Mouse (Mus musculus) urinary bladder, adult 2 months (tissue): ENCODE results near the gene Gna14. TPM values are rescaled to one million over a fixed set of nuclear protein-coding genes. Genes with fewer than 3 reads are reported as not detected.

ENCODE experiments used
- DNase-seq: peaks from one replicate; pipeline ENCODE4 v3.0.0; 2022; ENCODE audit warnings: low spot score
- polyA plus RNA-seq: library from polyadenylated mRNA; depleted of rRNA; stranded (reverse); fragments of >200 nt; gene quantifications from 2 replicates; pipeline ENCODE4 v1.2.3, GENCODE M21; 2012; rRNA removed

The Gna14 gene
- 3.4 and 3.7 TPM in 2 replicates for polyA plus RNA-seq

GRCm38 (mm10) chr19:16435531-16436231 is at the start of gene Gna14:
Gna14 (plus strand) TSS chr19:16435762.
- peak; percentile 29 for DNase-seq

DNA sequence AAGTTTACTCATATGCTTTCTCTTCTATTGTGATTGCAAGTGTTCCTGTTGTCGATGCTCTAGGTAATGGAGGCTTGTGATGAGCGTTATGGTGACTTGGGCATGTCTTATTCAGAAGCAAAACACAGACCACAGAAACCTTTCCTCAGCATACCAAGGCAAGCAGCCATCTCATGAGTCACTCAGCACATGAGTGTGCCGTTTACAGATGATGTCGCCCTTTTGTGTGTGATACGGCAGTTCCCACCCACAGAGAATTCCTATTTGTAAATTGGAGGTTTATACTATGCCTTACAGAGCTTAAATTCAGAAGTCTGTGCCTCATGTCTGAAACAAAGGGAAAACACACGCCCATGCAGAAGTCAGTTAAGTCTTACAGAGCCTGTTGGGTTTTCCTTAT is 49.0 kb upstream of the Gna14 start:
- DNase-seq, result no peak

DNA sequence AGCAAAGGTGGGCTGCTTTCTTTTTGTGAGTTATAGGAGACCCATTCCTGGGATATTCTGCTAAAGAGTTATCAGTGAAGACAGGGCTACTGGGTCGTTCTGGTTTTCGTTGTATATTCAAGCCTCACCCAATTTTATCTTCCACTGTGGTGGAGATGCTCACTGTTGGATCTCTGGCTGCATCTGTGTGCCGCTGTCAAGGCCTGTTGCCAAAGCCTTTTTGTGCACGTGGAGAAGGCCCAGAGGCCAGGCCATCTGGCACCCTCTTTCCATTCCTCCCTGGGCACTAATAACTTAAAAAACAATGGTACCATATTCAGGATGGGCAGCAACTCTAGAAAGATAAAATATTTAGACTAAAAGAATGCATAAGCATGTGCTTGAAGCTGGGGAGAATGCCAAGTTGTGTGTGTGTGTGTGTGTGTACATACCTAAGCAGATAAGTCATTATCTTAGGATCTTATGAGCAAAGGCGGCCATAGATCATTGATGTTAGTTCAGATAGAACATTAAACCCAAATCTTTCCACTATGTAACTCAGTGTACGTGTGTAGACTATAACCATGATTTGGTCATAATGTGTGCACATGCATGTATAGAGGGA is 45.3 kb upstream of the Gna14 start:
- DNase-seq, result no peak

- DNase-seq, result no peak
Observed at GRCm38 (mm10) chr19:16394381-16394780, 41.2 kb upstream of the Gna14 start.

DNA sequence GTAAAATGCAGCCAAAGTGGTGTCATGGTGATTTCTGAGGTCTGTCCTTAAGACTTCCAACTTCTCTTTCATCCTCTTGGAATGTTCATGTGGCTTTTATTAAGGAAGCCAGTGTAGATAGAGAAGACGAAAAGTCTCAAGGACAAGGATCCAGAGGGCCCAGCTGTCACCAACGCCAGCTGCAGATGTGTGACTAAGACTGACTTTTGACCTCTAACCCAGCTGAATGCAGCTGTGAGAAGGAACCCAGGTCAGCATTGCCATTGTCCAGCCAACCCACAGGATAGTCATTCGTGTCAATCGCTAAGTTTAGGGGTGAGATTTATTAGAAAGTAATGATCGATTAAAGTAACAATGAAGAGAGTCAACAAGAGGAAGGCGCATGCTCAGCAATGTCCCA is 32.5 kb upstream of the Gna14 start:
- DNase-seq, result no peak

DNA sequence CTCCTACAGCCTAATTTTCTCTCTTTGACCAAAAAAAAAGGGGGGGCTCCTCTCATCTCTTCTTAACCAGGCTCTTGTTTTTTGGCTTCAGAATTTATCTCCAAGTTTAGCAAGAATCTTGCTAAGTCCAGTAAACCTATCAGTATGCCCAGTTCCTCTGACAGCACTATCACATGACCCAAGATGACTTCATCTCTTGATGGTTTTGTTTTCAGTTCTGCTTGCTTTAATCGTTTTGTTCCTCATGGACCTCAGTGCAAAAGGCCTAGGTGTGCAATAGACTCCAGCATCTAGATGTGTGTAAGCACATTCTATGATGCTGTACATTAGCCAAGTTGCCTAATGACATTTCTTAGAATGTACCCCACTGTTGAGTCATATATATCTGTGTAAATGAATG is 27.8 kb upstream of the Gna14 start:
- DNase-seq, result no peak

GRCm38 (mm10) chr19:16411302-16411701 is 24.3 kb upstream of the Gna14 start:
- DNase-seq, result no peak

- DNase-seq, result no peak
Observed at GRCm38 (mm10) chr19:16418086-16418663, 17.4 kb upstream of the Gna14 start.

GRCm38 (mm10) chr19:16425596-16425995 is 10.0 kb upstream of the Gna14 start:
- DNase-seq, result no peak

DNA sequence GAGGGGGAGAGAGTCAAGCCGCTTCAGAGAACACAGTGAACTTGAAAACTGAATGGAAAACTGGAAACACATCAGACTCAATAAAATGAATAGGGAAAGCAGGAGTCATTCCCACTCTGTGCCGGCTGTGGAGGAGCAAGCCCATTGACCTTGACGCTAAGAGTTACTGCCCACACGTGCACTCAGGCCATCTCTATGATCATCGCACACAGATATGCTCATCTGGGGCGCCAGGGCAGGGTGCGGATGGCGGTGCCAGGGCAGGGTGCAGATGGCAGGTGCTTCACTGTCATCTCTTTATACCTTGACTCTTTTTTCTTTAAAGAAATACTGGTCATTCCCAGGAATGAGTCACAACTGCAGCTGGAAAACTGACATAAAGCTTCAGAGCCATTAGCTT is 4.2 kb upstream of the Gna14 start:
- no peak for DNase-seq

- DNase-seq, result no peak
Observed at GRCm38 (mm10) chr19:16434879-16435278, 683 bp upstream of the Gna14 start.

GRCm38 (mm10) chr19:16436335-16437169 is 990 bp downstream of the Gna14 start:
- no peak for DNase-seq

DNA sequence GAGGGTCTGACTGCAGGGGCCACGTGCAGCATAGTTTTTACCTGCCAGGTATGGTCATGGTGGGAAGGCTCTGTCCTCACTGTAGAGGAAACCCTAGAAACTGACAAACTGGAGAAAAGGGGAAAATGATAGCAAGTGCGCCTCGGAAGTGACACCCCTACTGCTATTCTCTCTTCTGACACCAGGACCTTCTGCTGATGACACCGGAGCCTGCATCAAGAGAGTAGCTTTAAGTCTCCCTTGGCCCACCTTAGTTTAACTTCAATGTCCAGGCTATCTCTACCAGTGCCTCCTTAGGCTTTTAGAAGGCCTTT is 1.6 kb downstream of the Gna14 start:
- no peak for DNase-seq

DNA sequence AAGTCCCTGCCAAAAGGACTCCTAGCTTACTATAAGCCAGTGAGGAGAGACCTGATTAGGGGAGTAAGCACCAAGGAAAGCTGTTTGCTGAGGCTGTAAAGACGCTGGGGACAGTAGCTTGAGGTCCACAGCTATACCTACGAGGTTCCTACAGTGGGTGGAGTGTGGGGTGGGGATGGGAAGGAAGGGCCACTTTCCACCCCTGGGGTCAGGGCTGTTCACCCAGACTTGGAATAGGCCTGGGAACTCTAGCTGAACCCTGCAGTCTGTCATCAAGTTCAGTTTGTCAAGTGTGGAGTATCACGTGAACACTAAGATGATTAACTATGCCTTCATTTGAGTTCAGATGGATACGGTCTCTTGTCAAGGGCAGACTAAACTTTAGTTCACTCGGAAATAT is 2.3 kb downstream of the Gna14 start:
- no peak for DNase-seq

DNA sequence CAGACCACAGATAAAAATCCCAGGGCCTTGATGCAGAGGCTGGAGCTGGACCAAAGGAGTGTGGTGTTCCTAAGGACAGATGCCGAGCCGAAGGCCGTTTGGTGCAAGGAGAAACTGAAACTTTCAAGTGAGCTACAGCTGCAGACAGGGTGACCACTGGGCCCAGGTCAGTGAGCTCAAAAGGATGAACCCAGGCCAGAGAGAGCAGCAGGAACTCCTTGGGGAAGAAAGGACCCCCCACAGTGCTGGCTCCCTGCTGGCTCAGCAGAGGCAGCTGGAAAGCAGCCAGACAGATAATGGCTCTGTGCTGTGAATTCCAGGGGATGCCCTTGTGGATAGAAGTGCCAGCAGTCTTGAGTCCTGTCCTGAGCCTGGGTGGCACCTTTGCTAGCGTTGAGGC is 3.7 kb downstream of the Gna14 start:
- DNase-seq, result no peak

DNA sequence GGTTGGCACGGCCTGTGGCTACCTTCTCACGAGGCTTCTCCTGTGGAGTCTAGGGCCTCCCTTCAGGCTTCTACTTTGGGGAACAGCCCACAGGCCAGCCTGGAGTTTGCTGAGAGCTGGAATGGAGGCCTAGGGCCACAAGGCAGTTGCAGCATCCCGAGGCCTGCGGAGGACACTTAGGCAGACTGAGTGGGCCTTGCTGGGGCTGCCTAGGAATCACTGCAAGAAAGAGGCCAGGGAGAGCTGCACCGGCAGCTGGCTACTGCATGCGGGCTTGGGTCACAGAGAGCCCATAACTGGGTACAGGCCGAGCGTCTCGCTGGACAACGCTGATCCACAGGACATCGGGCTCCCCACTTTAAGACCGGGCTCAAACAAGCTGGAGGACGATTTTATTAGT is 4.3 kb downstream of the Gna14 start:
- no peak for DNase-seq

DNA sequence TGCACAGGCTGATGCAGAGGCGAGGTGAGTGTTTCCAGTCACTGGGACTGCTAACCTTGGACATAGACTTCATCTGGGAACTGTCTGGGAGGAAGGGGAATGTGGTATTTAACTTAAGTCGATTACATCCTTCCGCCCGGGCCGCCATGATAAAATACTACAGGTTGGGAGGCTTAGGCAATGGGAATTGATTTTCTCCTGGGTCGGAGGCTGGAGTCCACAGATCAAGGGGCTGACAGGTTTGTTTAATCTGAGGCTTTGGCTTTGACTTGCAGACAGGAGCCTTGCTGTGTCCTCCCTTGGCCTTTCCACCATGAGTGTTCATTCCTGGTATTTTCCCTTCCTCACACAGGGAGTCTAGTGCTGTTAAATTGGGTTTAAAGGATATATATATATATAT is 5.8 kb downstream of the Gna14 start:
- no peak for DNase-seq

DNA sequence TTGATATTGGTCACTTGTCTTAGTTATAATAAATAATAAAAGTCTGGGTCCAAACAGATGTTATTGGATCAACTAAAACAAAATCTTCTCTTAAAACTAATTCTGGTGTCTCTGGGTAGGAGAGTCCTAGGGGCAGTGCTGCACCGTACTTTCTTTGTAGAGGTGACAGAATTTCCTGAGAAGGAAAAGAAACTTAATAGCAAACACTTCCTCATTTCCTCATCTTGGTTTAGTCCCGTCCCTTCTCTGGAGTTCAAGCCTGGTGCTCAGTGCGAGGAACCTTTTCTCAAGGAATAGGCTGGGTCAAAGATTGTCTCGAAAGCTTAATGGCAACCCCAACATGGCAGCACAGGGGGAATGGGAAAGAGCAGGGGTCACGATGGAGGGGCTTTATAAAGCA is 7.8 kb downstream of the Gna14 start:
- no peak for DNase-seq

- no peak for DNase-seq
Observed at GRCm38 (mm10) chr19:16446612-16447011, 11.1 kb downstream of the Gna14 start.

GRCm38 (mm10) chr19:16447832-16448621 is 12.5 kb downstream of the Gna14 start:
- no peak for DNase-seq

DNA sequence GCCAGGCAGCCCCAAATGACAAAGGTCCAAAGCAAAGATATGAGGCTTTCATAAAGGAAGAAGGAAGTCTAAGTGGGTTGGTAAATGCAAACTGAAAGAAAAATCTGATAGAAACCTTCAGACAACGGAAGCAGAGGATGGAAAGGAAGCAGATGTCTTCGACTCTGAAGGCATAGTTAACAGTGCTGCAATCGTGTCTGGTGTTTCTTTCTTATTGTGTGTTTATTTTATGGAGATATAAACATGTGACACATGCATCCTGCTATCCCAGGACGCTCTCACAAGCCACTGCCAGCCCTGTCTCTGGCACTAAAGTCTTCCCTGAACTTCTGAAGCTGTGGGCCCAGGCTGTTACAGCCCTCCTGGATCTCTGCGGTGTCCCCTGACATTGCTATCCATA is 13.2 kb downstream of the Gna14 start:
- no peak for DNase-seq

GRCm38 (mm10) chr19:16450824-16451223 is 15.3 kb downstream of the Gna14 start:
- no peak for DNase-seq
